Mouse (Mus musculus): ENCODE results near the gene Nmt2.

The Nmt2 gene

GRCm38 (mm10) chr2:3331071-3331703 is 47.2 kb downstream of the Nmt2 start:
- DNase-seq: no peak

- no peak for DNase-seq
These were observed 48.0 kb downstream of the Nmt2 start for GRCm38 (mm10) chr2:3332056-3332455.

- DNase-seq: peak; percentile 95
These were observed 48.7 kb downstream of the Nmt2 start, which contains the start of gene Rpp38 for GRCm38 (mm10) chr2:3332484-3333242. Gene Rpp38 (minus strand): TSS chr2:3332643.

- no peak for DNase-seq
These were observed 49.7 kb downstream of the Nmt2 start for GRCm38 (mm10) chr2:3333761-3334160.

- peak; percentile 38 for DNase-seq
These were observed 51.7 kb downstream of the Nmt2 start, which contains the start of gene Acbd7 for GRCm38 (mm10) chr2:3335611-3336301. Gene Acbd7 (plus strand): TSS chr2:3336168.

GRCm38 (mm10) chr2:3348422-3348821 is 64.4 kb downstream of the Nmt2 start:
- no peak for DNase-seq

- DNase-seq: no peak
These were observed 64.9 kb downstream of the Nmt2 start for GRCm38 (mm10) chr2:3348919-3349318.

- DNase-seq: no peak
These were observed 69.1 kb downstream of the Nmt2 start for GRCm38 (mm10) chr2:3353160-3353559.

- DNase-seq: no peak
These were observed 71.8 kb downstream of the Nmt2 start for GRCm38 (mm10) chr2:3355793-3356192.

GRCm38 (mm10) chr2:3356311-3356710 is 72.3 kb downstream of the Nmt2 start:
- DNase-seq: no peak

GRCm38 (mm10) chr2:3357887-3358286 is 73.9 kb downstream of the Nmt2 start:
- DNase-seq: no peak

GRCm38 (mm10) chr2:3361067-3361466 is 77.1 kb downstream of the Nmt2 start:
- DNase-seq: no peak

GRCm38 (mm10) chr2:3365127-3365526 is 81.1 kb downstream of the Nmt2 start:
- DNase-seq: no peak

Measured in cerebellum, adult 8-10 months (tissue).